Mouse (Mus musculus): ENCODE data around the gene Abca1. TPM values are rescaled to one million over a fixed set of nuclear protein-coding genes. Genes with fewer than 3 reads are reported as not detected.

The Abca1 gene
- total RNA-seq, 2 experiments from 2014 or later = 23.2 to 23.5 TPM

- intact Hi-C loops (cut with DNase I) = no loop called here
Observed at GRCm38 (mm10) chr4:53101306-53101705, 58.4 kb downstream of the Abca1 start.

GRCm38 (mm10) chr4:53100492-53100891 is 59.2 kb downstream of the Abca1 start:
- intact Hi-C loops (cut with DNase I) = no loop called here
- DNase-seq (ENCODE audit: low spot score in 2 of 2) = no peak

More at GRCm38 (mm10) chr4:53101306-53101705, 58.4 kb downstream of the Abca1 start:
- DNase-seq (ENCODE audit: low spot score in 2 of 2) = no peak

- intact Hi-C loops (cut with DNase I) = no loop called here
- no peak for DNase-seq (ENCODE audit: low spot score in 2 of 2)
Observed at GRCm38 (mm10) chr4:53094850-53095249, 64.8 kb downstream of the Abca1 start.

GRCm38 (mm10) chr4:53094331-53094730 is 65.4 kb downstream of the Abca1 start:
- intact Hi-C loops (cut with DNase I) = no loop called here
- no peak for DNase-seq (ENCODE audit: low spot score in 2 of 2)

- intact Hi-C loops (cut with DNase I) = no loop called here
- no peak for DNase-seq (ENCODE audit: low spot score in 2 of 2)
Observed at GRCm38 (mm10) chr4:53093615-53094014, 66.1 kb downstream of the Abca1 start.

GRCm38 (mm10) chr4:53089641-53090040 is 70.1 kb downstream of the Abca1 start:
- DNase-seq (ENCODE audit: low spot score in 2 of 2) = no peak
- intact Hi-C loops (cut with DNase I) = no loop called here

- DNase-seq (ENCODE audit: low spot score in 2 of 2) = no peak
- intact Hi-C loops (cut with DNase I) = no loop called here
Observed at GRCm38 (mm10) chr4:53088999-53089398, 70.7 kb downstream of the Abca1 start.

- no peak for DNase-seq (ENCODE audit: low spot score in 2 of 2)
- intact Hi-C loops (cut with DNase I) = no loop called here
Observed at GRCm38 (mm10) chr4:53086636-53087035, 73.1 kb downstream of the Abca1 start.

GRCm38 (mm10) chr4:53085634-53086033 is 74.1 kb downstream of the Abca1 start:
- DNase-seq (ENCODE audit: low spot score in 2 of 2) = no peak
- intact Hi-C loops (cut with DNase I) = no loop called here

- intact Hi-C loops (cut with DNase I) = no loop called here
Observed at GRCm38 (mm10) chr4:53083071-53083470, 76.6 kb downstream of the Abca1 start.

GRCm38 (mm10) chr4:53082451-53082850 is 77.2 kb downstream of the Abca1 start:
- intact Hi-C loops (cut with DNase I) = no loop called here
- no peak for DNase-seq (ENCODE audit: low spot score in 2 of 2)

More at GRCm38 (mm10) chr4:53083071-53083470, 76.6 kb downstream of the Abca1 start:
- no peak for DNase-seq (ENCODE audit: low spot score in 2 of 2)

- intact Hi-C loops (cut with DNase I) = no loop called here
- no peak for DNase-seq (ENCODE audit: low spot score in 2 of 2)
Observed at GRCm38 (mm10) chr4:53081851-53082250, 77.8 kb downstream of the Abca1 start.

GRCm38 (mm10) chr4:53080290-53080689 is 79.4 kb downstream of the Abca1 start:
- DNase-seq (ENCODE audit: low spot score in 2 of 2) = no peak
- intact Hi-C loops (cut with DNase I) = no loop called here

GRCm38 (mm10) chr4:53078793-53079310 is 80.8 kb downstream of the Abca1 start:
- intact Hi-C loops (cut with DNase I) = no loop called here
- DNase-seq (ENCODE audit: low spot score in 2 of 2) = no peak

GRCm38 (mm10) chr4:53076788-53077350 is 82.8 kb downstream of the Abca1 start:
- intact Hi-C loops (cut with DNase I) = no loop called here

GRCm38 (mm10) chr4:53073025-53073424 is 86.7 kb downstream of the Abca1 start:
- no peak for DNase-seq (ENCODE audit: low spot score in 2 of 2)
- intact Hi-C loops (cut with DNase I) = no loop called here

More at GRCm38 (mm10) chr4:53076788-53077350, 82.8 kb downstream of the Abca1 start:
- DNase-seq (ENCODE audit: low spot score in 2 of 2) = no peak

GRCm38 (mm10) chr4:53062301-53063008 is 97.2 kb downstream of the Abca1 start:
- intact Hi-C loops (cut with DNase I) = no loop called here
- DNase-seq (ENCODE audit: low spot score in 2 of 2) = peak in 1 of 2 experiments; percentile 11

- intact Hi-C loops (cut with DNase I) = no loop called here
- no peak for DNase-seq (ENCODE audit: low spot score in 2 of 2)
Observed at GRCm38 (mm10) chr4:53046238-53047022, 113.3 kb downstream of the Abca1 start.

GRCm38 (mm10) chr4:53045807-53046206 is 113.9 kb downstream of the Abca1 start:
- intact Hi-C loops (cut with DNase I) = no loop called here
- DNase-seq (ENCODE audit: low spot score in 2 of 2) = no peak

GRCm38 (mm10) chr4:53043819-53044218 is 115.9 kb downstream of the Abca1 start:
- DNase-seq (ENCODE audit: low spot score in 2 of 2) = no peak
- intact Hi-C loops (cut with DNase I) = no loop called here
